Mouse (Mus musculus): ENCODE results near the gene Htra2. TPM values are rescaled to one million over a fixed set of nuclear protein-coding genes. Genes with fewer than 3 reads are reported as not detected.
A peak's percentile ranks its signal among the peaks of the same experiment; 100 is the strongest.

The Htra2 gene
- polyA plus RNA-seq, 1 experiment from 2014 or later = 103 TPM

DNA sequence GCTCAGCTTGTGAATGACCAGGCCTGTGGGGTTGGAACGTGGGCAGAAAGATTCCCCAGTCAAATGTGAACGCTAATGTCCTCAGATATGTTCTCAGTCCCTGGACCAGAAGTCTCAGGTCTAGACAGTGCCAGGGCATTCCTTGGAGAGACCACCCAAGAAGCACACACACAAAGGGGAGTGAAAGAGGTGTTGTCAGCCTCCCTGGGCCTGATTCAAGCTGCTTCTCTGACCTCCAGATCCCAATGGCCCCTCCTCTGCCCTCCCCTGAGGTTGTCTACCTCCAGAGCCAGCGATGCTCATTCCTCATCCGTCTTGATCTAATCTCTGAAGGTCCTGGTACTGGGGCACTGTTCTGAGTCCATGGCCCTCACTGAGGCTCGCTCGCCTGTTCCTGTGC is 11.5 kb downstream of the Htra2 start:
- Histone ChIP-seq H3K27me3 (replicated peaks; ENCODE audit: control insufficient read depth, insufficient read depth, low read length) (no peaks in the 10 kb centered on the region), H3K9me3 (ENCODE audit: control insufficient read depth, low read length) (no peaks in the 10 kb centered on the region), H3K4me1 (replicated peaks; ENCODE audit: control insufficient read depth, insufficient read depth, low read length) (peaks cover 5% of the 10 kb centered on the region), H3K36me3 (ENCODE audit: control insufficient read depth, insufficient read depth, low read length) (no peaks in the 10 kb centered on the region), H3K4me2 (no peak overlapping the region), H3K4me3 (ENCODE audit: low read depth, low read length) (no peak overlapping the region), H3K9ac (ENCODE audit: low read depth, low read length) (no peak overlapping the region), H3K27ac (ENCODE audit: low read depth, low read length) (no peak overlapping the region)
- ATAC-seq (replicated peaks; ENCODE audit: low FRiP score) (no peak), DNase-seq (ENCODE audit: low spot score) (no peak)
- 58% methylated on average over 6 of the region's 6 CpGs for WGBS

GRCm38 (mm10) chr6:83040601-83041000 is 14.5 kb downstream of the Htra2 start:
- Histone ChIP-seq H3K27me3 (replicated peaks; ENCODE audit: control insufficient read depth, insufficient read depth, low read length) (peaks cover 1% of the 10 kb centered on the region; the same call in 1 of the 2 replicates), H3K4me2 (no peak overlapping the region), H3K4me1 (replicated peaks; ENCODE audit: control insufficient read depth, insufficient read depth, low read length) (peaks cover 9% of the 10 kb centered on the region), H3K9me3 (ENCODE audit: control insufficient read depth, low read length) (no peaks in the 10 kb centered on the region), H3K27ac (ENCODE audit: low read depth, low read length) (no peak overlapping the region), H3K9ac (ENCODE audit: low read depth, low read length) (no peak overlapping the region), H3K36me3 (ENCODE audit: control insufficient read depth, insufficient read depth, low read length) (no peaks in the 10 kb centered on the region), H3K4me3 (ENCODE audit: low read depth, low read length) (no peak overlapping the region)
- ATAC-seq (replicated peaks; ENCODE audit: low FRiP score) (no peak), DNase-seq (ENCODE audit: low spot score) (no peak)
- WGBS = 73% methylated on average over 5 of the region's 5 CpGs

- Histone ChIP-seq H3K27me3 (replicated peaks; ENCODE audit: control insufficient read depth, insufficient read depth, low read length) (peaks cover 6% of the 10 kb centered on the region; the same call in 1 of the 2 replicates), H3K9me3 (ENCODE audit: control insufficient read depth, low read length) (no peaks in the 10 kb centered on the region), H3K4me1 (replicated peaks; ENCODE audit: control insufficient read depth, insufficient read depth, low read length) (peaks cover 15% of the 10 kb centered on the region), H3K36me3 (ENCODE audit: control insufficient read depth, insufficient read depth, low read length) (no peaks in the 10 kb centered on the region), H3K27ac (ENCODE audit: low read depth, low read length) (peak overlapping the region; percentile 62), H3K4me3 (ENCODE audit: low read depth, low read length) (peak overlapping the region; percentile 21), H3K9ac (ENCODE audit: low read depth, low read length) (peak overlapping the region; percentile 35; the same call in 1 of the 2 replicates), H3K4me2 (peak overlapping the region; percentile 56)
- 14% methylated on average over 24 of the region's 24 CpGs for WGBS
- ATAC-seq (replicated peaks; ENCODE audit: low FRiP score) (peak; percentile 90), DNase-seq (ENCODE audit: low spot score) (peak; percentile 84)
These were observed 16.5 kb downstream of the Htra2 start for GRCm38 (mm10) chr6:83038496-83039012.

DNA sequence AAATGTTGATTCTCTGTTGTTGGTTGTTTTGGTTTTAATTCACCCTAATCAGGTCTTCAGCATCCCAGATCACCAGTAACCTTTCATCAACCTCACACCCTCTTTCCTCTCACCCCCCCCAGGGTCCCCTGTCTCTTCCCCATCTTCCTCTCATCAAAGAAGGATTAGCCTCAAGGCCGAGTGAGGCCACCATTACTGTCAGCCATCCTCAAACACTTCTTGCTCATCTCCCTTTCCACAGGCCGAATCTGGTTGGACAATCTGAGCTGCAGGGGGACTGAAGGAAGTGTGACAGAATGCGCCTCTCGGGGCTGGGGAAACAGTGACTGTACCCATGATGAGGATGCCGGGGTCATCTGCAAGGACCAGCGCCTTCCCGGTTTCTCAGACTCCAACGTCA is 17.9 kb downstream of the Htra2 start:
- peaks cover 6% of the 10 kb centered on the region; the same call in 1 of the 2 replicates for H3K27me3 ChIP-seq (replicated peaks; ENCODE audit: control insufficient read depth, insufficient read depth, low read length)
- no peak overlapping the region for H3K4me3 ChIP-seq (ENCODE audit: low read depth, low read length)
- 72% methylated on average over 8 of the region's 8 CpGs for WGBS

GRCm38 (mm10) chr6:83034463-83035055 is 20.5 kb downstream of the Htra2 start:
- Histone ChIP-seq H3K27ac (ENCODE audit: low read depth, low read length) (no peak overlapping the region), H3K9ac (ENCODE audit: low read depth, low read length) (peak overlapping the region; percentile 87; the same call in 1 of the 2 replicates), H3K4me1 (replicated peaks; ENCODE audit: control insufficient read depth, insufficient read depth, low read length) (peaks cover 20% of the 10 kb centered on the region), H3K36me3 (ENCODE audit: control insufficient read depth, insufficient read depth, low read length) (no peaks in the 10 kb centered on the region), H3K9me3 (ENCODE audit: control insufficient read depth, low read length) (no peaks in the 10 kb centered on the region), H3K4me3 (ENCODE audit: low read depth, low read length) (peak overlapping the region; percentile 88), H3K4me2 (peak overlapping the region; percentile 92), H3K27me3 (replicated peaks; ENCODE audit: control insufficient read depth, insufficient read depth, low read length) (peaks cover 24% of the 10 kb centered on the region)
- 44% methylated on average over 5 of the region's 5 CpGs for WGBS
- DNase-seq (ENCODE audit: low spot score) = no peak
- ATAC-seq (replicated peaks; ENCODE audit: low FRiP score) = no peak

More for the DNA sequence above, 17.9 kb downstream of the Htra2 start:
- H3K4me2 ChIP-seq = no peak overlapping the region
- H3K9ac ChIP-seq (ENCODE audit: low read depth, low read length) = no peak overlapping the region
- H3K27ac ChIP-seq (ENCODE audit: low read depth, low read length) = no peak overlapping the region
- DNase-seq (ENCODE audit: low spot score) = no peak
- no peaks in the 10 kb centered on the region for H3K9me3 ChIP-seq (ENCODE audit: control insufficient read depth, low read length)
- H3K4me1 ChIP-seq (replicated peaks; ENCODE audit: control insufficient read depth, insufficient read depth, low read length) = peaks cover 20% of the 10 kb centered on the region
- no peaks in the 10 kb centered on the region for H3K36me3 ChIP-seq (ENCODE audit: control insufficient read depth, insufficient read depth, low read length)
- ATAC-seq (replicated peaks; ENCODE audit: low FRiP score) = no peak

- DNase-seq (ENCODE audit: low spot score) = peak; percentile 86
- Histone ChIP-seq H3K4me3 (ENCODE audit: low read depth, low read length) (peak within 1 kb of the TSS; percentile 88), H3K9me3 (ENCODE audit: control insufficient read depth, low read length) (no peaks in the 10 kb centered on the region), H3K9ac (ENCODE audit: low read depth, low read length) (peak within 1 kb of the TSS; percentile 87), H3K4me1 (replicated peaks; ENCODE audit: control insufficient read depth, insufficient read depth, low read length) (peaks cover 15% of the 10 kb centered on the region), H3K36me3 (ENCODE audit: control insufficient read depth, insufficient read depth, low read length) (no peaks in the 10 kb centered on the region), H3K4me2 (peak within 1 kb of the TSS; percentile 92), H3K27me3 (replicated peaks; ENCODE audit: control insufficient read depth, insufficient read depth, low read length) (peaks cover 24% of the 10 kb centered on the region), H3K27ac (ENCODE audit: low read depth, low read length) (peak within 1 kb of the TSS; percentile 74)
- peak; percentile 90 for ATAC-seq (replicated peaks; ENCODE audit: low FRiP score)
- WGBS = 1% methylated on average over 51 of the region's 51 CpGs
These were observed 21.6 kb downstream of the Htra2 start, which contains the start of the genes Dok1 and Loxl3 for GRCm38 (mm10) chr6:83033249-83034185. Gene Dok1, minus strand, starts transcription at chr6:83033471. Gene Loxl3, plus strand, starts transcription at chr6:83034173.

DNA sequence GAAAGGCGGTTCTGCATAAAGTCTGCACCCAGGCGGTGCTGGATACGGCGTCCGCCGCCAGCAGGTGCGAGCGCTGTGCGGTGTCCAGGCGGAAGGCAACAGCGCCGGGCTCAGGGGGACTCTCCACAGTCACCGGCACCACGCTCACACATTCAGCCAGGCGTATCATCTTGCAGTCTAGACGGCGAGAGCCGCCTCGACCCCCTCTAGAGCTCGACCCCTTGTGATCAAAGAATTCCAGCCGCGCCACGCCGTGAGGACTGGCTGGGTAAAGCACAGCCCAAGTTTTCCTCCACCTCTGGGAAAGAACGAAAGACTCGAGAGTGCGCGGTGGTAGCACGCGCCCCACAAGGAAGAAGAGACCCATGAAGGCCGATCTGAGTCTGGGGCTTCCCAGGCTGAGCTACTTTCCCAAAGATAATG is 22.3 kb downstream of the Htra2 start:
- WGBS = under 1% methylated on average over 31 of the region's 31 CpGs
- Histone ChIP-seq H3K4me1 (replicated peaks; ENCODE audit: control insufficient read depth, insufficient read depth, low read length) (peaks cover 15% of the 10 kb centered on the region), H3K4me3 (ENCODE audit: low read depth, low read length) (peak overlapping the region; percentile 88), H3K9me3 (ENCODE audit: control insufficient read depth, low read length) (no peaks in the 10 kb centered on the region), H3K27me3 (replicated peaks; ENCODE audit: control insufficient read depth, insufficient read depth, low read length) (peaks cover 29% of the 10 kb centered on the region), H3K27ac (ENCODE audit: low read depth, low read length) (peak overlapping the region; percentile 74), H3K4me2 (peak overlapping the region; percentile 92), H3K36me3 (ENCODE audit: control insufficient read depth, insufficient read depth, low read length) (no peaks in the 10 kb centered on the region), H3K9ac (ENCODE audit: low read depth, low read length) (peak overlapping the region; percentile 87)
- DNase-seq (ENCODE audit: low spot score) (peak; percentile 61), ATAC-seq (replicated peaks; ENCODE audit: low FRiP score) (peak; percentile 64)

DNA sequence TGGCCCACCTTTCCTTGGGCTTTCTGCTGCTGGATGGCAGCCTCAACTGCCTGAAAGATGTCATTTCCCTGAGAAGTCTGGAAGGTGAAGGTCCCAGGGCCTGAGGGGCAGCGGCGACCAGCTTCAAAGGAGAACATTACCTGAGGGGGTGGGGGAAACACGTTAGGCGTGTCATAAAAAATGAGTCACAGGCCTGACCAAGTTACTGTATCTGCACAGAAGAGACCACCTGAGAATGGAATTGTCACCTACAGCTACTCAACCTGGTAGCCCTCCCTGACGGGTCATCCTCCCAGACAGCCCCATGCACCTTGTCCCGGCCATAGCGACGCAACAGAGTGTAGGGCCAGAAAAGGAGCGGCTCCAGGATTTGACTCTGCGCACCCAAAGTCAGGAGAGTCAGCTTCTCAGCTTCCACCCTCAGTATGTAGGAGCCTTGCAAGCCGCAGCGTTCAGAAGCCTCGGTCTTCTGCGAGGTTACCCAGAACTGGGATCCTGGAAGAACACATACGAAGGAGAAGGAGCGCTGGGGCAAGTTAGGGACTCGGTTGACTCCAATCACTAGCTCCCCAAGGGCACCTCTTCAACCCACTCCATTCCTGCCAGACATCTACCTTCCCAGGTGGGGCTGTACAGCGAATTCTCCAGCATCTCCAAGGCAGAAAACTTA is 23.0 kb downstream of the Htra2 start:
- Histone ChIP-seq H3K27me3 (replicated peaks; ENCODE audit: control insufficient read depth, insufficient read depth, low read length) (peaks cover 29% of the 10 kb centered on the region), H3K36me3 (ENCODE audit: control insufficient read depth, insufficient read depth, low read length) (no peaks in the 10 kb centered on the region), H3K4me1 (replicated peaks; ENCODE audit: control insufficient read depth, insufficient read depth, low read length) (peaks cover 18% of the 10 kb centered on the region), H3K4me2 (peak overlapping the region; percentile 92), H3K9me3 (ENCODE audit: control insufficient read depth, low read length) (no peaks in the 10 kb centered on the region), H3K27ac (ENCODE audit: low read depth, low read length) (no peak overlapping the region; the same call in 1 of the 2 replicates), H3K4me3 (ENCODE audit: low read depth, low read length) (peak overlapping the region; percentile 88), H3K9ac (ENCODE audit: low read depth, low read length) (peak overlapping the region; percentile 87)
- WGBS = 47% methylated on average over 18 of the region's 18 CpGs
- ATAC-seq (replicated peaks; ENCODE audit: low FRiP score) (no peak), DNase-seq (ENCODE audit: low spot score) (no peak)
